Mouse (Mus musculus): ENCODE results near the gene Pgp. TPM values are rescaled to one million over a fixed set of nuclear protein-coding genes. Genes with fewer than 3 reads are reported as not detected.
A peak's percentile ranks its signal among the peaks of the same experiment; 100 is the strongest.

Gene Pgp
- polyA plus RNA-seq, 1 experiment from 2014 or later: 61.7 TPM

DNA sequence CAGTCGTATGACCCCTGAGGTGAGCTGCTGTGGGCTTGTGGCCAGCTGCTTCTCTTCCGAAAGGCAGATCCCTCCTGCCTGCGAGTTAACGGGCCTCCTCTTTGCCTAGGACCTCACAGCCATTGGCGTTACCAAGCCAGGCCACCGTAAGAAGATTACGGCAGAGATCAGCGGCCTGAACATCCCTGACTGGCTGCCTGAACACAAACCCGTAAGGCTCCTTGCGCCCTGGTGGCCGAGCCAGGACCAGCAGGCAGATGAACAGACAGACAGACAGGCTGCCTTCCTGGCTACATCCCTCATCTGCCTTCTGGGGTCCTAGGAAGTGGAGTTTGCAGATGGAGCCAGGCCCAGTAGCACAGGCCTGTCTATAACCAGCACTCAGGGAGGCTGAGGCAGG, 32.0 kb downstream of the Pgp start:
- no peak overlapping the region for H3K9ac ChIP-seq (ENCODE audit: low read depth, low read length)
- no peaks in the 10 kb centered on the region for H3K4me1 ChIP-seq (replicated peaks; ENCODE audit: insufficient read depth, low read length)
- H3K9me3 ChIP-seq (replicated peaks; ENCODE audit: low read length): no peaks in the 10 kb centered on the region
- no peak for DNase-seq (ENCODE audit: low spot score)
- no peak for ATAC-seq (replicated peaks; ENCODE audit: low FRiP score, low read depth)
- TF ChIP-seq CTCF (IDR thresholded peaks at IDR 0.05; ENCODE audit: low read depth): peak; percentile 39; the same call in 1 of the 2 replicates
- H3K27ac ChIP-seq: no peak overlapping the region
- H3K4me2 ChIP-seq (ENCODE audit: low read length): no peak overlapping the region
- no peak overlapping the region for H3K4me3 ChIP-seq (replicated peaks; ENCODE audit: low read depth, low read length)
- no peaks in the 10 kb centered on the region for H3K36me3 ChIP-seq (ENCODE audit: insufficient read depth, low read length)
- no peaks in the 10 kb centered on the region for H3K27me3 ChIP-seq (ENCODE audit: insufficient read depth, low read length)
- 35% methylated on average over 11 of the region's 11 CpGs for WGBS

DNA sequence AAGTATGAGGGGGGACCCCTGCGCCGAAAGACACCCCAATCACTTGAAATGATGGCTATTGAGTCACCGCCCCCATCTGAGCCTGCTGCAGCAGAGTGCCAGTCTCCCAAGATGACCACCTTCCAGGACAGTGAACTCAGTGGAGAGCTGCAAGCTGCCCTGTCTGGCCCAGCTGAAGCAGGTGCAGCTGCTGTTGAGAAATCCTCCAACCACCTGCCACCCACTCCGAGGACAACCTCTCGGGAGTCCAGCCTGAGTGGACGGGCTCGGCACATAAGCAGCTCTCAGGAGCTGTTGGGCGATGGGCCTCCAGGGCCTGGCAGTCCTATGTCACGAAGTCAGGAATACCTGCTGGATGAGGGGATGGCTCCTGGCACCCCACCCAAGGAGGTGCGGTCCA, 33.9 kb downstream of the Pgp start:
- DNase-seq (ENCODE audit: low spot score): no peak
- 91% methylated on average over 10 of the region's 10 CpGs for WGBS

DNA sequence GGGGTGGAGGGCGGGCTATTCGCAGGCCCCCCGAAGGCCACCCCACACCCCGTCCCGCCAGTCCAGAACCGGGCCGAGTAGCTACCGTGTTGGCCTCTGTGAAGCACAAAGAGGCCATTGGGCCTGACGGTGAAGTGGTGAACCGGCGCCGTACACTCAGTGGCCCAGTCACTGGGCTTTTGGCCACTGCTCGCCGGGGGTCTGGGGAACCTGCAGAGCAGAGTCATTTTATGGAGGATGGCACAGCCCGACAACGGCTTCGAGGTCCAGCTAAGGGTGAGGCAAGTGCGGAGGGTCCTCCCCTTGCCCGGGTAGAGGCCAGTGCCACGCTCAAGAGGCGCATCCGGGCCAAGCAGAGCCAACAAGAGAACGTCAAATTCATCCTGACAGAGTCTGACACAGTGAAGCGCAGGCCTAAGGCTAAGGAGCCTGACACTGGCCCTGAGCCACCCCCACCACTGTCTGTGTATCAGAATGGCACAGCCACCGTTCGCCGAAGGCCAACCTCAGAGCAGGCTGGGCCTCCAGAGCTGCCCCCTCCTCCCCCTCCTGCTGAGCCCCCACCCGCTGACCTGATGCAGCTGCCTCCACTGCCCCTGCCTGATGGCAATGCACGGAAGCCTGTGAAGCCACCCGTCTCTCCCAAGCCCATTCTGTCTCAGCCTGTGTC, 35.2 kb downstream of the Pgp start:
- Histone ChIP-seq H3K27ac (no peak overlapping the region), H3K9ac (ENCODE audit: low read depth, low read length) (no peak overlapping the region), H3K27me3 (ENCODE audit: insufficient read depth, low read length) (no peaks in the 10 kb centered on the region), H3K4me2 (ENCODE audit: low read length) (no peak overlapping the region), H3K36me3 (ENCODE audit: insufficient read depth, low read length) (peaks cover 25% of the 10 kb centered on the region), H3K4me1 (replicated peaks; ENCODE audit: insufficient read depth, low read length) (no peaks in the 10 kb centered on the region), H3K4me3 (replicated peaks; ENCODE audit: low read depth, low read length) (no peak overlapping the region), H3K9me3 (replicated peaks; ENCODE audit: low read length) (no peaks in the 10 kb centered on the region)
- ATAC-seq (replicated peaks; ENCODE audit: low FRiP score, low read depth): no peak
- DNase-seq (ENCODE audit: low spot score): no peak
- TF ChIP-seq CTCF (IDR thresholded peaks at IDR 0.05; ENCODE audit: low read depth): no peak
- WGBS: 91% methylated on average over 30 of the region's 30 CpGs

More for the DNA sequence above, 33.9 kb downstream of the Pgp start:
- H3K27ac ChIP-seq: no peak overlapping the region
- H3K4me2 ChIP-seq (ENCODE audit: low read length): no peak overlapping the region
- ATAC-seq (replicated peaks; ENCODE audit: low FRiP score, low read depth): no peak
- H3K27me3 ChIP-seq (ENCODE audit: insufficient read depth, low read length): no peaks in the 10 kb centered on the region
- no peaks in the 10 kb centered on the region for H3K9me3 ChIP-seq (replicated peaks; ENCODE audit: low read length)
- no peak for TF ChIP-seq CTCF (IDR thresholded peaks at IDR 0.05; ENCODE audit: low read depth)
- H3K36me3 ChIP-seq (ENCODE audit: insufficient read depth, low read length): peaks cover 12% of the 10 kb centered on the region; the same call in 1 of the 2 replicates
- H3K4me3 ChIP-seq (replicated peaks; ENCODE audit: low read depth, low read length): no peak overlapping the region
- no peak overlapping the region for H3K9ac ChIP-seq (ENCODE audit: low read depth, low read length)
- no peaks in the 10 kb centered on the region for H3K4me1 ChIP-seq (replicated peaks; ENCODE audit: insufficient read depth, low read length)

DNA sequence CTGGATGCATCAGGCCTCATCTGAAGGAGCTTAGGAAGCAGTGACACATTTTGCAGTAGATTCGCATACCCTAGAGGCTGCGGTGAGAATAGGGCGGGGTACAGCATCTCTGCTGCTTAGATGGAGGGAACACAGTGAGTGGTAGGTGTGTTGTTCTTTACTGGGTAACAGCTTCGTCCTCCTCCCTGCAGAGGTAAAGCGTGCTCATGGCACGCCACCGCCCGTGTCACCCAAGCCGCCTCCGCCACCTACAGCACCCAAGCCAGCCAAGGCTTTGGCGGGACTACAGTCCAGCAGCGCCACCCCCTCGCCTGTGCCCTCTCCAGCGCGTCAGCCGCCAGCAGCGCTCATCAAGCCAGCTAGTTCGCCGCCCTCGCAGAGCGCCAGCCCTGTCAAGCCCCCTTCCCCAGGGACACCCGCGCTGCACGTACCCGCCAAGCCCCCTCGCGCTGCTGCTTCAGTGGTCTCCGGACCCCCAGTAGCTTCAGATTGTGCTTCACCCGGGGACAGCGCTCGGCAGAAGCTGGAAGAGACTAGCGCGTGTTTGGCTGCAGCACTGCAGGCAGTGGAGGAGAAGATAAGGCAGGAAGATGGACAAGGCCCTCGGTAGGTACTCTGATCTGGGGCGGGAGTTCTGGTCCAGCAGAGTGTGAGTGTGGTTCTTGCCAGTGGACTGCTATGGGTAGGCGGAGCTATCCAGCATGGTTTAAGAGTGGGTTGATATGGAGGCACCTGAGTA, 36.3 kb downstream of the Pgp start:
- DNase-seq (ENCODE audit: low spot score) (no peak), ATAC-seq (replicated peaks; ENCODE audit: low FRiP score, low read depth) (peak; percentile 35; the same call in 1 of the 2 replicates)
- TF ChIP-seq CTCF (IDR thresholded peaks at IDR 0.05; ENCODE audit: low read depth): no peak
- Histone ChIP-seq H3K27ac (no peak overlapping the region), H3K4me2 (ENCODE audit: low read length) (peak overlapping the region; percentile 44), H3K9me3 (replicated peaks; ENCODE audit: low read length) (no peaks in the 10 kb centered on the region), H3K4me3 (replicated peaks; ENCODE audit: low read depth, low read length) (no peak overlapping the region), H3K9ac (ENCODE audit: low read depth, low read length) (no peak overlapping the region), H3K27me3 (ENCODE audit: insufficient read depth, low read length) (no peaks in the 10 kb centered on the region), H3K36me3 (ENCODE audit: insufficient read depth, low read length) (peaks cover 36% of the 10 kb centered on the region), H3K4me1 (replicated peaks; ENCODE audit: insufficient read depth, low read length) (no peaks in the 10 kb centered on the region)
- WGBS: 25% methylated on average over 36 of the region's 36 CpGs

GRCm38 (mm10) chr17:24507129-24507664, 37.0 kb downstream of the Pgp start:
- 0 out of 2 replicates have a peak overlapping the region, but pooled peaks have one; percentile 8 for H3K9ac ChIP-seq (ENCODE audit: low read depth, low read length)
- no peaks in the 10 kb centered on the region for H3K4me1 ChIP-seq (replicated peaks; ENCODE audit: insufficient read depth, low read length)
- ATAC-seq (replicated peaks; ENCODE audit: low FRiP score, low read depth): peak; percentile 12; the same call in 1 of the 2 replicates
- no peak for DNase-seq (ENCODE audit: low spot score)
- H3K27me3 ChIP-seq (ENCODE audit: insufficient read depth, low read length): no peaks in the 10 kb centered on the region
- H3K27ac ChIP-seq: no peak overlapping the region
- H3K36me3 ChIP-seq (ENCODE audit: insufficient read depth, low read length): peaks cover 43% of the 10 kb centered on the region
- no peaks in the 10 kb centered on the region for H3K9me3 ChIP-seq (replicated peaks; ENCODE audit: low read length)
- WGBS: 44% methylated on average over 19 of the region's 19 CpGs
- H3K4me3 ChIP-seq (replicated peaks; ENCODE audit: low read depth, low read length): no peak overlapping the region
- TF ChIP-seq CTCF (IDR thresholded peaks at IDR 0.05; ENCODE audit: low read depth): no peak
- H3K4me2 ChIP-seq (ENCODE audit: low read length): no peak overlapping the region

GRCm38 (mm10) chr17:24507806-24508460, 37.7 kb downstream of the Pgp start:
- no peak overlapping the region for H3K9ac ChIP-seq (ENCODE audit: low read depth, low read length)
- no peak for TF ChIP-seq CTCF (IDR thresholded peaks at IDR 0.05; ENCODE audit: low read depth)
- no peak overlapping the region for H3K4me3 ChIP-seq (replicated peaks; ENCODE audit: low read depth, low read length)
- H3K36me3 ChIP-seq (ENCODE audit: insufficient read depth, low read length): peaks cover 47% of the 10 kb centered on the region
- H3K27me3 ChIP-seq (ENCODE audit: insufficient read depth, low read length): no peaks in the 10 kb centered on the region
- H3K9me3 ChIP-seq (replicated peaks; ENCODE audit: low read length): no peaks in the 10 kb centered on the region
- H3K4me1 ChIP-seq (replicated peaks; ENCODE audit: insufficient read depth, low read length): no peaks in the 10 kb centered on the region
- no peak overlapping the region for H3K27ac ChIP-seq
- H3K4me2 ChIP-seq (ENCODE audit: low read length): no peak overlapping the region
- no peak for DNase-seq (ENCODE audit: low spot score)
- WGBS: 84% methylated on average over 12 of the region's 12 CpGs
- 0 out of 2 replicates have a peak, but pooled peaks have one; percentile 19 for ATAC-seq (replicated peaks; ENCODE audit: low FRiP score, low read depth)

Data from kidney, postnatal 0 days (tissue).